Mouse (Mus musculus): ENCODE data around the gene Nrarp.

GRCm38 (mm10) chr2:25171769-25172153 lies 8.8 kb upstream of the Nrarp start:
- no peak for TF ChIP-seq CTCF (conservative IDR thresholded peaks at IDR 0.05 in 1 of 2, IDR thresholded peaks at IDR 0.05 in 1 of 2; ENCODE audit: low read depth in 2 of 2, low read length in 2 of 2)
- no peak for TF ChIP-seq USF1 (IDR thresholded peaks at IDR 0.05; ENCODE audit: low read depth, low read length)
- no peak for TF ChIP-seq BHLHE40 (IDR thresholded peaks at IDR 0.05; ENCODE audit: low read depth, low read length)
- no peak for TF ChIP-seq ELF1 (IDR thresholded peaks at IDR 0.05; ENCODE audit: low read depth, low read length)

Data from CH12.LX (cell line).